Mouse (Mus musculus): ENCODE measurements around the gene Dot1l. TPM values are rescaled to one million over a fixed set of nuclear protein-coding genes. Genes with fewer than 3 reads are reported as not detected.

Dot1l gene
- total RNA-seq, 1 experiment from 2014 or later: 18.0 TPM

- no peak for ATAC-seq (ENCODE audit: extremely low read depth, insufficient number of reproducible peaks, low FRiP score, poor library complexity, severe bottlenecking)
Observed at GRCm38 (mm10) chr10:80843931-80844547, 89.0 kb downstream of the Dot1l start, which contains the start of gene Lingo3. Gene Lingo3, minus strand, starts transcription at chr10:80844039.

Other genes with a start within 250 kb of the Dot1l start
- gene Atp8b3, start 216.1 kb upstream of the Dot1l start, total RNA-seq (2017): 0.12 and 0.23 TPM in 2 replicates
- 29.3 and 35.4 TPM in 2 replicates for gene Rexo1, start 193.6 kb upstream of the Dot1l start, total RNA-seq (2017)
- gene Klf16, start 177.9 kb upstream of the Dot1l start, total RNA-seq (2017): 6.5 and 8.0 TPM in 2 replicates
- 26.4 and 33.0 TPM in 2 replicates for gene Abhd17a, start 164.9 kb upstream of the Dot1l start, total RNA-seq (2017)
- 11.2 and 13.3 TPM in 2 replicates for gene Scamp4, start 152.3 kb upstream of the Dot1l start, total RNA-seq (2017)
- not detected in 2 replicates for gene Adat3, start 152.3 kb upstream of the Dot1l start, total RNA-seq (2017)
- 0.74 and 1.3 TPM in 2 replicates for gene Gm49322, start 149.2 kb upstream of the Dot1l start, total RNA-seq (2017)
- 216 and 221 TPM in 2 replicates for gene Csnk1g2, start 132.4 kb upstream of the Dot1l start, total RNA-seq (2017)
- gene Btbd2, start 98.1 kb upstream of the Dot1l start, total RNA-seq (2017): 21.4 and 22.8 TPM in 2 replicates
- 105 and 113 TPM in 2 replicates for gene Mknk2, start 77.1 kb upstream of the Dot1l start, total RNA-seq (2017)
- gene Mob3a, start 53.2 kb upstream of the Dot1l start, total RNA-seq (2017): 171 and 197 TPM in 2 replicates
- 32.9 and 46.6 TPM in 2 replicates for gene Izumo4, start 53.0 kb upstream of the Dot1l start, total RNA-seq (2017)
- gene Ap3d1, start 12.9 kb upstream of the Dot1l start, total RNA-seq (2017): 142 and 173 TPM in 2 replicates
- 15.5 and 20.4 TPM in 2 replicates for gene Sf3a2, start 43.0 kb downstream of the Dot1l start, total RNA-seq (2017)
- 50.4 and 52.8 TPM in 2 replicates for gene Plekhj1, start 43.4 kb downstream of the Dot1l start, total RNA-seq (2017)
- gene Amh, start 50.0 kb downstream of the Dot1l start, total RNA-seq (2017): 0.81 TPM in 1 of 2 replicates, not detected in the other
- not detected in 2 replicates for gene Jsrp1, start 58.3 kb downstream of the Dot1l start, total RNA-seq (2017)
- gene Oaz1, start 71.5 kb downstream of the Dot1l start, total RNA-seq (2017): 227 and 271 TPM in 2 replicates
- not detected in 2 replicates for gene Lingo3, start 88.8 kb downstream of the Dot1l start, total RNA-seq (2017)
- 50.7 and 60.8 TPM in 2 replicates for gene Lsm7, start 100.0 kb downstream of the Dot1l start, total RNA-seq (2017)
- gene Sppl2b, start 100.1 kb downstream of the Dot1l start, total RNA-seq (2017): 13.3 and 20.7 TPM in 2 replicates
- gene Tmprss9, start 116.6 kb downstream of the Dot1l start, total RNA-seq (2017): not detected in 2 replicates
- 15.1 and 23.1 TPM in 2 replicates for gene Timm13, start 145.8 kb downstream of the Dot1l start, total RNA-seq (2017)
- gene Lmnb2, start 163.0 kb downstream of the Dot1l start, total RNA-seq (2017): 8.0 and 11.8 TPM in 2 replicates
- 59.9 and 63.2 TPM in 2 replicates for gene Gadd45b, start 174.9 kb downstream of the Dot1l start, total RNA-seq (2017)